In the genomic region with DNA sequence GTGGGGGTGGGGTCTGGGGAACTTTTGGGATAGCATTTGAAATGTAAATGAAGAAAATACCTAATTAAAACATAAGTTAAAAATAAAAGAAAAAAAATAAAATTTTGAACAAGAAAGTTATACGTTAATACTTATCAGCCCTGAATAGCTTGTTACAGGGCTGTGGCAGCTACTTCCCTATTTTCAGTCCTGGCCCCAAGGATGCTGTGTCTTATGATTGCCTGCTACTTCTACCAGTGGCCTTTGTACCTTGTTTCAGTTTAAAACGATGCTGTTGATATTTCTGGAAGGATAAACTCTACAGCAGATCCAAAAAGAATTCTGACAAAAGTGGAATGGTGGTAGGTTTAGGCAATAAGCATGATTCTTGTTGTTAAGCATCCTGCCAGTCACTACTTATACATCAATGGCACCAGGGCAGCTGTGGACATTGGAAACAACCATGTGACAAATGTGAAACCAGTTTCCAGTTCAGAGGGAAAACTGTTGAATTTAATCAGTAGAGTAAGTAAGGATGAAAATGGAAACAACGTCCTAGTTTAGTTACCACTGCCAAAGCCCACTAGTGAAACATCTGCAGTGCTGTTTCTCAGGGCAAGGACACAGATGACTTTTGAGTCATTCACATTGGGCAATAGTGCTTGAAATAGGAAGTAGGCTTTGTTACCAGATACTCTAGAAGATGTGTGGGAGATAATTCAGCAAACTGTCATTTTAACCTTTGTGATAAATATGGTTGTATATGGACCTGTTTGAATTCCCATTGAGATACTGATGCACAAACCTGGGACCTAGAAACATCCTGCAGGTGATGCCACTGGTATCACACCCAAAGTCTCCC, we compare ENCODE assay signal across 25 mouse cellular contexts.
DNase-seq lines count a peak whose midpoint lies in the region; ATAC-seq lines count a peak whose summit lies in the region.
"Had no signal": no experiment of that assay in that cellular context is flagged by ENCODE, and none has a peak within 500 bp of the region (broad histone marks: within the 10 kb centered on the region; RNA-seq: fewer than 3 reads in every experiment).

No protein-coding gene starts in this region.

- H3K4me2 ChIP-seq in midbrain, embryonic 15.5 days = no peak overlapping the region
- no peak overlapping the region for H3K4me2 ChIP-seq in kidney, embryonic 16.5 days (replicated peaks; ENCODE audit: low read depth, low read length)
- H3K4me2 ChIP-seq: embryonic facial prominence, embryonic 13.5 days; forebrain, embryonic 12.5 days; forebrain, embryonic 15.5 days; heart, embryonic 11.5 days; hindbrain, embryonic 12.5 days; hindbrain, embryonic 15.5 days had no signal

- H3K9me3 ChIP-seq in midbrain, embryonic 15.5 days = no peaks in the 10 kb centered on the region
- H3K9me3 ChIP-seq in kidney, embryonic 16.5 days (ENCODE audit: low read length) = no peaks in the 10 kb centered on the region
- H3K9me3 ChIP-seq: embryonic facial prominence, embryonic 10.5 days; embryonic facial prominence, embryonic 13.5 days; forebrain, embryonic 12.5 days; forebrain, embryonic 15.5 days; hindbrain, embryonic 12.5 days; hindbrain, embryonic 15.5 days had no signal

- H3K36me3 ChIP-seq in midbrain, embryonic 15.5 days (replicated peaks) = no peaks in the 10 kb centered on the region
- no peaks in the 10 kb centered on the region for H3K36me3 ChIP-seq in kidney, embryonic 16.5 days (ENCODE audit: insufficient read depth, low read length)
- H3K36me3 ChIP-seq: embryonic facial prominence, embryonic 10.5 days; embryonic facial prominence, embryonic 13.5 days; forebrain, embryonic 12.5 days; forebrain, embryonic 15.5 days; hindbrain, embryonic 12.5 days; hindbrain, embryonic 15.5 days had no signal

- no peaks in the 10 kb centered on the region for H3K4me1 ChIP-seq in midbrain, embryonic 15.5 days
- H3K4me1 ChIP-seq in kidney, embryonic 16.5 days (ENCODE audit: insufficient read depth, low read length) = no peaks in the 10 kb centered on the region
- H3K4me1 ChIP-seq: embryonic facial prominence, embryonic 10.5 days; embryonic facial prominence, embryonic 13.5 days; forebrain, embryonic 12.5 days; forebrain, embryonic 15.5 days; hindbrain, embryonic 12.5 days; hindbrain, embryonic 15.5 days had no signal

- peak; percentile 60 for DNase-seq in 416B (ENCODE audit: low read depth)
- peak; percentile 73 for DNase-seq in MEL-GATA-1-ER (ENCODE audit: extremely low read depth, low read depth)
- no peak for DNase-seq in embryo, embryonic 9.5 days (ENCODE audit: extremely low spot score)
- DNase-seq: adrenal gland, adult 2 months; adrenal gland, postnatal 14 days; cerebellum, adult 11-12 months; cerebellum, adult 9-10 months; cerebellum, postnatal 14 days; gastrocnemius, postnatal 10 days; gastrocnemius, postnatal 36 days; heart, adult 11 months had no signal

- WGBS in midbrain, embryonic 15.5 days = 82% methylated on average over 3 of the region's 3 CpGs
- 88% methylated on average over 3 of the region's 3 CpGs for WGBS in kidney, embryonic 16.5 days

- no peak overlapping the region for H3K9ac ChIP-seq in midbrain, embryonic 15.5 days
- no peak overlapping the region for H3K9ac ChIP-seq in kidney, embryonic 16.5 days (replicated peaks; ENCODE audit: low read length)
- H3K9ac ChIP-seq: embryonic facial prominence, embryonic 13.5 days; forebrain, embryonic 12.5 days; forebrain, embryonic 15.5 days; hindbrain, embryonic 12.5 days; hindbrain, embryonic 15.5 days had no signal

- H3K27ac ChIP-seq in midbrain, embryonic 15.5 days = no peak overlapping the region
- H3K27ac ChIP-seq in kidney, embryonic 16.5 days (ENCODE audit: low read length) = no peak overlapping the region
- H3K27ac ChIP-seq: embryonic facial prominence, embryonic 10.5 days; embryonic facial prominence, embryonic 13.5 days; forebrain, embryonic 12.5 days; forebrain, embryonic 15.5 days; hindbrain, embryonic 12.5 days; hindbrain, embryonic 15.5 days had no signal

- no peak overlapping the region for H3K4me3 ChIP-seq in midbrain, embryonic 15.5 days
- no peak overlapping the region for H3K4me3 ChIP-seq in kidney, embryonic 16.5 days (ENCODE audit: low read length)
- H3K4me3 ChIP-seq: embryonic facial prominence, embryonic 10.5 days; embryonic facial prominence, embryonic 13.5 days; erythroblast, embryonic 14.5 days; forebrain, embryonic 12.5 days; forebrain, embryonic 15.5 days; hindbrain, embryonic 12.5 days; hindbrain, embryonic 15.5 days had no signal

- peak; percentile 100 for ATAC-seq in granulocyte monocyte progenitor cell, adult 5-6 weeks (replicated peaks; ENCODE audit: poor library complexity, severe bottlenecking)
- no peak for ATAC-seq in midbrain, embryonic 15.5 days (replicated peaks)
- ATAC-seq in kidney, embryonic 16.5 days (ENCODE audit: low FRiP score, low TSS enrichment) = no peak
- ATAC-seq: CD4-positive, CD25-positive, alpha-beta regulatory T cell, adult 4 months; forebrain, embryonic 15.5 days; intestine, postnatal 0 days; Patski had no signal

- H3K27me3 ChIP-seq in midbrain, embryonic 15.5 days (replicated peaks) = no peaks in the 10 kb centered on the region
- H3K27me3 ChIP-seq in kidney, embryonic 16.5 days (ENCODE audit: insufficient read depth, low read length) = no peaks in the 10 kb centered on the region
- H3K27me3 ChIP-seq: embryonic facial prominence, embryonic 13.5 days; forebrain, embryonic 12.5 days; forebrain, embryonic 15.5 days; hindbrain, embryonic 12.5 days; hindbrain, embryonic 15.5 days; Patski had no signal
